Mouse (Mus musculus) hindbrain, embryonic 14.5 days (tissue): Measurements from ENCODE around the gene Parvb. TPM values are rescaled to one million over a fixed set of nuclear protein-coding genes. Genes with fewer than 3 reads are reported as not detected.
A peak's percentile ranks its signal among the peaks of the same experiment; 100 is the strongest.

Experiments used
- ATAC-seq: fragments of 200-750 bp; cut with Nextera tagmentation; 2 replicates; pipeline ENCODE4 v1.8.0; 2017; ENCODE audit warnings: moderate number of reproducible peaks, mild to moderate bottlenecking, moderate TSS enrichment, moderate library complexity; ENCODE audit not compliant: low FRiP score
- DNase-seq: peaks from one replicate; pipeline ENCODE4 v3.0.0-alpha.2; 2015; ENCODE audit warnings: low spot score
- H3K27ac ChIP-seq: fragments of 300-500 bp; sonication (generic); 2 replicates; pipeline ENCODE4 v1.5.1; 2014; ENCODE audit warnings: mild to moderate bottlenecking, moderate library complexity
- H3K27me3 ChIP-seq: fragments of 300-500 bp; sonication (generic); 2 replicates; pipeline ENCODE4 v1.6.1; 2014; ENCODE audit warnings: mild to moderate bottlenecking, low read length, mixed read lengths; ENCODE audit not compliant: control insufficient read depth, insufficient read depth
- H3K36me3 ChIP-seq: fragments of 300-500 bp; sonication (generic); replicated peaks from 2 replicates; pipeline ENCODE4 v1.6.1; 2014; ENCODE audit not compliant: control insufficient read depth, insufficient read depth
- H3K4me1 ChIP-seq: fragments of 300-500 bp; sonication (generic); replicated peaks from 2 replicates; pipeline ENCODE4 v1.6.1; 2014; ENCODE audit warnings: antibody characterized with exemption, low read length, mixed read lengths; ENCODE audit not compliant: control insufficient read depth, insufficient read depth
- H3K4me2 ChIP-seq: fragments of 300-500 bp; sonication (generic); replicated peaks from 2 replicates; pipeline ENCODE4 v1.6.1; 2014; ENCODE audit warnings: mild to moderate bottlenecking, moderate library complexity
- H3K4me3 ChIP-seq: fragments of 300-500 bp; sonication (generic); replicated peaks from 2 replicates; pipeline ENCODE4 v1.5.1; 2014; ENCODE audit warnings: mild to moderate bottlenecking, low read length
- H3K9ac ChIP-seq: fragments of 300-500 bp; sonication (generic); 2 replicates; pipeline ENCODE4 v1.6.1; 2014
- H3K9me3 ChIP-seq: fragments of 300-500 bp; sonication (generic); 2 replicates; pipeline ENCODE4 v1.6.1; 2016; ENCODE audit warnings: low read length; ENCODE audit not compliant: control insufficient read depth
- WGBS: fragments of 180-500 bp; shearing (Covaris S2); extraction: QIAGEN DNeasy Blood & Tissue Kit; methylation state at CpG from one replicate; pipeline ENCODE4 v1.1.7; 2014; 5-methylcytosine and 5-hydroxymethylcytosine counted together
- polyA plus RNA-seq: library from polyadenylated mRNA; unstranded; fragments of >200 nt; fragmentation: Nextera tagmentation; extraction: Ambion mirVana; gene quantifications from 2 replicates; pipeline ENCODE4 v1.2.1, GENCODE M21; 2014

The Parvb gene
- polyA plus RNA-seq, result 4.1 and 5.1 TPM in 2 replicates

DNA sequence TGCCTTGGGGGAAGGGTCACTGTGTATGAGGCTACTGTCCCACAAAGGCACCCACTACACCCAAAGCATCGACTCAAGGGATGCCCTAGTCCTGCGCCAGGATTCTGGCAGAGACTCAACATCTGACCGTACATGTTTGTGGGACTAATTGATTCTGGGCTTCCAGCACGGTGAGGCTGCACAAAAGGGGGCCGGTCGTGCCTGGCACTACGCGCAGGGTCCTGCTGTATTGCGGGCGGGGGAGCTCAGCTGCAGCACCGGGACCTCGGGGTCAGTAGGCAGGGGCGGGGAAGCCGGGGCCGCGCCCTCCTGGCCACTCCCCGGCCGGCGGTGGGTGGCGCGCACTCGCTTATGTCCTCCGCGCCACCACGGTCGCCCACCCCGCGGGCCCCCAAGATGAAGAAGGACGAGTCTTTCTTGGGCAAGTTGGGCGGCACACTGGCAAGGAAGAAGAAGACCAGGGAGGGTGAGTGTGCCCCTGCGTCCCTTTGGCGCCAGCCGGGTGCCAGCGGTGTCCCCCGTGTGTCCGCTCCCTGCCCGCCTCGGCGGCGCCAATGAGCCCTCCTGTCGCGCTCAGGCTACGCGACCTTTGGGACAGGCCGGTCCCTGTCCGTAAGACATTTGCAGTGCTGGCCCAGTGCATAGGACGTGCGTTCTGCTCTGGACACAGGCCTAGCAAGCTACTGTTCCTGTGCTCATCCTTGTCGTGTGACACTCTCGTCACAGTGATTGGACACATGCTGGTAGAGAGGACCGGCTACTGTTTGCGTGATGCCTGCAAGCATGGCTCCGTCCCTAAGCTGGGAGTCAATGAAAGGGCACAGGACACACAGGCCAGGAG lies at the start of gene Parvb:
Parvb (plus strand) TSS at position 323 of the 841 bp plus-strand sequence.
- Histone ChIP-seq H3K4me3 (peak within 1 kb of the TSS; percentile 34), H3K27ac (peak within 1 kb of the TSS; percentile 78), H3K36me3 (no peaks in the 10 kb centered on the region), H3K4me2 (peak within 1 kb of the TSS; percentile 68), H3K4me1 (peaks cover 29% of the 10 kb centered on the region), H3K9ac (peak within 1 kb of the TSS; percentile 60), H3K27me3 (no peaks in the 10 kb centered on the region), H3K9me3 (no peaks in the 10 kb centered on the region)
- under 1% methylated on average over 46 of the region's 53 CpGs for WGBS
- ATAC-seq, result peak; percentile 41
- DNase-seq, result no peak

DNA sequence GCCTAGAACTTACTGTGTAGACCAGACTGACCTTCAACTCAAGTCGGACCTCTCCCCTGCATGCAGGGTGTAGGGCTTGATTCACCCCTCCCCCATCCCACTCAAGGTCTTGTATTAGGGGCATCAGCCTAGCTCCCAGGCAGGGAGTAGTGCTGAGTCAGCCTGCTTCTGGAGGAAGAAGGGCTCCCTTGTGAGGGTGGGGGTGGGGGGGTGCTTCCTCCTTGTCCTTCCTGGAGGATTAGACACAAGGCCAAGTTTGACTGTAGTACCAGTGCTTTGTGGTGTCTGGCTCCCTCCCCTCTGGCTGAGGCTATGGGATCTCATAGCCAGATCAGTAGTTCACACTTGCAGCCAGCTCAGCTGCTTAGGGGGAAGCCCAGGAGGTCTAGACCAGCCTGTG lies 47.9 kb upstream of the Parvb start:
- no peak for DNase-seq
- no peaks in the 10 kb centered on the region; the same call in 1 of the 2 replicates for H3K36me3 ChIP-seq

DNA sequence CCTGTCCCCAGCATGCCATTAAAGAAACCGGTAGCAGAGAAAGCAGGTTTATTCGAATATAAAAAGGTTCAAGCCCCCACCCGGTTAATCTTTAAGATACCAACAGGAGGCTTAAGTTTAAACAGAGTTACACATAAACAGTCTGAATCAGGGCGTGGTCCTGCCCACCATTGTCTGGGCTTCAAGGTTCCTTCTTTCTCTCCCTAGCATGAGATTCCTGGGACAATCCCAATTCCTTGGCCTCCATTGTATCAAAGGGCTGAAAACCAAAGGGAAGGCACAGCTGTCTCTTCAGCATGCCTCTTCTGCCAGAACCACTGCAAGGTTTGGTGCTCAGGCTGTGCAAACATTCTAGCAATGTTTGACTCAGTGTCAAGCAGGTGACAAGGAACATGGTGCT lies 45.6 kb upstream of the Parvb start:
- H3K4me3 ChIP-seq, result no peak overlapping the region
- H3K36me3 ChIP-seq, result no peaks in the 10 kb centered on the region; the same call in 1 of the 2 replicates
- ATAC-seq (no peak), DNase-seq (no peak)
- H3K4me2 ChIP-seq, result no peak overlapping the region
- H3K27ac ChIP-seq, result no peak overlapping the region; the same call in 1 of the 2 replicates
- no peaks in the 10 kb centered on the region for H3K27me3 ChIP-seq
- H3K9me3 ChIP-seq, result no peaks in the 10 kb centered on the region
- 0 out of 2 replicates have a peak, but pooled peaks cover under 1% of the 10 kb centered on the region for H3K4me1 ChIP-seq
- 29% methylated on average over 4 of the region's 4 CpGs for WGBS
- no peak overlapping the region for H3K9ac ChIP-seq

More for the DNA sequence above, 47.9 kb upstream of the Parvb start:
- WGBS, result 42% methylated on average over 1 of the region's 1 CpGs
- Histone ChIP-seq H3K4me1 (no peaks in the 10 kb centered on the region), H3K9me3 (no peaks in the 10 kb centered on the region), H3K9ac (no peak overlapping the region), H3K4me3 (no peak overlapping the region), H3K4me2 (no peak overlapping the region), H3K27ac (no peak overlapping the region), H3K27me3 (no peaks in the 10 kb centered on the region)
- ATAC-seq, result no peak

DNA sequence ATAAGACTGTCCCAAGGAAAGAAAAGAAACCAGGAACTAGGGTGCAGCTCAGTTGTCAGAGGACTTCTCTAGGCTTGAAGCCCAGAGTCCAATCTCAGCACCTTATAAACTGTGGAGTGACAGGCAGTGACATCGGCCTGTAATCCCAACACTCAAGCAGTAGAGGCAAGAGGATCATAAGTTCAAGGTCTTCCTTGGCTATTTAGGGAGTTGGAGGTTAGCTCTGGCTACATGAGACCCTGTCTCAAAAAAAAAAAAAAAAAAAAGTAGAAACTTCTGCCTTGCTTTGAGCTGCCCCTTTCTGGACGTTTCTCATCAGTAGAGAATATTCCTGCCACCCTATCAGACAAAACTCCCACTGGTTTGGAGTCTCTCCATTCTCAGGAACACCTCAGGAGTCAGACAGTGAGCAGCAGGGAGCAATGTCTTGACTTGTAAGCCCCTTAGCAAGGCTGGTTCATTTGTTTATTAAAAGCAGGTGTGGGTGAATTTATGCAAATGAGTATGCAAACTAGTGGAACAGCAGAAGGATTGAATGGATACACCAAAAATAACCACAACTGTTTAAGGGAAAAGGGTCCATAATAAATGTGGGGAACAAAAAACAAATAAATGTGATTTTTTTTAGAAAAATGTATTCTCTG lies 42.8 kb upstream of the Parvb start:
- no peak overlapping the region for H3K4me3 ChIP-seq
- no peak overlapping the region for H3K27ac ChIP-seq
- H3K4me1 ChIP-seq, result peaks cover 10% of the 10 kb centered on the region; the same call in 1 of the 2 replicates
- 75% methylated on average over 2 of the region's 2 CpGs for WGBS
- no peaks in the 10 kb centered on the region; the same call in 1 of the 2 replicates for H3K36me3 ChIP-seq
- H3K9me3 ChIP-seq, result no peaks in the 10 kb centered on the region
- no peaks in the 10 kb centered on the region for H3K27me3 ChIP-seq
- DNase-seq (no peak), ATAC-seq (no peak)
- no peak overlapping the region for H3K9ac ChIP-seq
- no peak overlapping the region for H3K4me2 ChIP-seq

DNA sequence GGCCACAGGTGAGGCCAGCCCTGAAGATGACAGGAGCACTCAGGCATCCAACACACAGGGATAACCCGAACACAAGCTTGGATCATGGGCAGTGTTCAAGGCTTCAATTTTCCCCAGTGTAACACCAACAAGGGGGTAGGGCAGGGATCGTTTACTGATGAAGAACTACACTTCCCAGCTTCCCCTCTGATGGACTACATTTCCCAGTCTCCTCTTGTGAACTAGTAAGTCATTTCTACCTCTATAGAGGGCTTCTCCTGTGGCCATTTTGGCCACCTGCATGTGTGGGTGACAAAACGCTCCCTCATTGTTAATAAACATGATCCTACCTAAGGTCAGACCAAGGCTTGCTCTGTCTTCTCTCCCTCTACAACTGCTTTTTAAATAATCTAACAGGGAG lies 42.0 kb upstream of the Parvb start:
- Histone ChIP-seq H3K4me3 (no peak overlapping the region), H3K36me3 (no peaks in the 10 kb centered on the region; the same call in 1 of the 2 replicates), H3K27ac (no peak overlapping the region), H3K27me3 (no peaks in the 10 kb centered on the region), H3K9me3 (no peaks in the 10 kb centered on the region), H3K9ac (no peak overlapping the region), H3K4me2 (no peak overlapping the region), H3K4me1 (peaks cover 10% of the 10 kb centered on the region; the same call in 1 of the 2 replicates)
- no peak for ATAC-seq
- DNase-seq, result peak; percentile 58
- WGBS, result 46% methylated on average over 3 of the region's 3 CpGs

DNA sequence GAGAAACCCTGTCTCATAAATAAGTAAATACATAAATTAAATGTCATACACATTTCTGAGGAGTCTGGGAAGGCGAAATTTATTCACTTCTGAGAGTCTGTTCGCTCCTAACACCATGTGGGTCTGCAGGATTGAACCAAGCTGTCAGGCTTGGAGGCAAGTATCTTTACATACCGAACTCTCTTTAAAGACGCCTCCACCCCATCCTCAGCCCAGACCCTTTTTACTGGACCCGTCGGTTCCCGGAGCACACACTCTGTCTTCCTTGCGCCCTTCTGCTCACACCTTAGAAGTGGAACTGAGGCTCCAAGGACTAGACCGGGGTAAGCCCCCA lies 40.2 kb upstream of the Parvb start:
- DNase-seq, result no peak
- H3K36me3 ChIP-seq, result peaks cover 13% of the 10 kb centered on the region
- peak overlapping the region; percentile 84 for H3K27ac ChIP-seq
- H3K4me2 ChIP-seq, result peak overlapping the region; percentile 87
- peak; percentile 57 for ATAC-seq
- under 1% methylated on average over 9 of the region's 9 CpGs for WGBS
- H3K9ac ChIP-seq, result peak overlapping the region; percentile 76
- peaks cover 10% of the 10 kb centered on the region; the same call in 1 of the 2 replicates for H3K4me1 ChIP-seq
- peak overlapping the region; percentile 81 for H3K4me3 ChIP-seq
- H3K27me3 ChIP-seq, result no peaks in the 10 kb centered on the region
- H3K9me3 ChIP-seq, result no peaks in the 10 kb centered on the region

DNA sequence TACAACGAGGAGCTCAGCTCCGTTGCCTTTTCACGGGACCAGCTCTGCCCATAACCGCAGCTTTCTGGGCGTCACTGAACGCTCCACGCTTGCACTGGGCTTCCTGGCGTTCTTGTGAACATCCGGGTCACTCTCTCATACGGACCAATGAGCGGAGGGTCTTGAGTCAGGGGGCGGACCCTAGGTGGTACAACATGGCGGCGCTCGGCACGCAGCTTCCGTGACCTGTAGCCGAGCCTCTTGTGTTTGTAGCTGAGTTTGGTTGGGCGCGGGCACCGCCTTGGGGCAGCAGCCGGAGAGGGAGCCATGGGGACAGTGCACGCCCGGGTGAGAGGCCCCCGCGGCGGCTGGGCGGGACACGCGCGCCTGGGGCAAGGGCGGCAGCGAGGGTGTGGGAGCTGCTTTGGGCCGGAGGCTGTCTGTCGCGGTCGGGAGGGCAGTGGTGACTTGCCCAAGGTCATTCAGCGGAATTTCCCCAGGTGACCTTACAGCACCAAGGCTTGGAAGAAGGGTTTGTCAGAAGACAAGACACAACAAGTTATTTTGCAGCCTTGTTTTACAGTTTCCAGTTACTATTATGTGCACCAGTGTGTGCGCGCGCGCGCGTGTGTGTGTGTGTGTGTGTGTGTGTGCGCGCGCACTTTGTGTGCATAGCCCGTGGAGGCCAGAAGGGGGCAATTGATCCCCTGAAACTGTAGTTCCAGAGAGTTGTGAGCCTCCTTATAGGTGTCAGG lies 39.6 kb upstream of the Parvb start, which contains the start of gene Samm50:
Samm50 (plus strand) TSS at position 184 of the 734 bp plus-strand sequence.
- 6% methylated on average over 48 of the region's 48 CpGs for WGBS
- Histone ChIP-seq H3K4me3 (peak within 1 kb of the TSS; percentile 81), H3K9ac (peak within 1 kb of the TSS; percentile 76), H3K9me3 (no peaks in the 10 kb centered on the region), H3K4me2 (peak within 1 kb of the TSS; percentile 87), H3K36me3 (peaks cover 18% of the 10 kb centered on the region), H3K27me3 (no peaks in the 10 kb centered on the region), H3K4me1 (peaks cover 10% of the 10 kb centered on the region; the same call in 1 of the 2 replicates), H3K27ac (peak within 1 kb of the TSS; percentile 84)
- DNase-seq, result peak; percentile 95
- peak; percentile 99 for ATAC-seq

DNA sequence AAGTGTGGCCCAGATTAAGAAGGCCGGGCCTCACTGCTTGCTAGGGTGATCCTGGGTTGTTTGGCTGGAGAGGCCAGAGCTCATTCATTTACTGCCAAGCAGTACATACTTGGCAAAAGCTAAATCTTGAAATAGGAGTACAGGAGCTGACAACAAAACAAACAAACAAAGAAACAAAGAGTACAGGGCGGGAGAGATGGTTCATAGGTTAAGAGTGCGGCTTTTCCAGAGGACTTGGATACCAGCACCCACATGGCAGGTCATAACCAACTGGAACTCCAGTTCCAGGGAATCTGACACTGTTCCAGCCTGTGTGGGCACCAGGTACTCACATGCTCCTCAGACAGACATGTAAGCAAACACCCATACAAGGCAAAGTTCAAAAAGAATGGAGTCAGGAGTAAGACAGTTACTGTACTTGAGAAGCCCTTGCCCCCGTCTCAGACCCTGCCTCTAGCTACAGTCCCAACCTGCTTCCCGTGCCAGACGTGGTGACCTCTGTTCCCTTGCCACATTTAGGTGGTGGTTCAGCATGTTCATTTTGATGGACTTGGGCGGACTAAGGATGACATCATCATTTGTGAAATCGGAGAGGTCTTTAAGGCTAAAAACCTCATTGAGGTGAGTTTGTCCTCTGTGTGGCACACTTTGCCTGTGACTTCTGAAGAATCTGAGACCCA lies 35.2 kb upstream of the Parvb start:
- H3K27me3 ChIP-seq, result no peaks in the 10 kb centered on the region
- peaks cover 62% of the 10 kb centered on the region for H3K36me3 ChIP-seq
- H3K9ac ChIP-seq, result no peak overlapping the region
- H3K4me2 ChIP-seq, result no peak overlapping the region
- peaks cover 6% of the 10 kb centered on the region; the same call in 1 of the 2 replicates for H3K4me1 ChIP-seq
- H3K9me3 ChIP-seq, result no peaks in the 10 kb centered on the region
- ATAC-seq (no peak), DNase-seq (no peak)
- H3K27ac ChIP-seq, result no peak overlapping the region
- 94% methylated on average over 8 of the region's 8 CpGs for WGBS
- H3K4me3 ChIP-seq, result no peak overlapping the region
